Mouse (Mus musculus) c-Kit-positive CD71-positive TER-119-positive erythroid progenitor cells, embryonic 14.5 days (primary cell): ENCODE results near the gene Nkiras1.
"Not testable (repeated sequence)": the region's sequence is repeated elsewhere in the genome, so short reads cannot be mapped to it uniquely, and the experiment has no call there.

Experiments used
- DNase-seq: peaks from one replicate; pipeline ENCODE4 v3.0.0-alpha.2; 2013; ENCODE audit warnings: low spot score

Gene Nkiras1

DNA sequence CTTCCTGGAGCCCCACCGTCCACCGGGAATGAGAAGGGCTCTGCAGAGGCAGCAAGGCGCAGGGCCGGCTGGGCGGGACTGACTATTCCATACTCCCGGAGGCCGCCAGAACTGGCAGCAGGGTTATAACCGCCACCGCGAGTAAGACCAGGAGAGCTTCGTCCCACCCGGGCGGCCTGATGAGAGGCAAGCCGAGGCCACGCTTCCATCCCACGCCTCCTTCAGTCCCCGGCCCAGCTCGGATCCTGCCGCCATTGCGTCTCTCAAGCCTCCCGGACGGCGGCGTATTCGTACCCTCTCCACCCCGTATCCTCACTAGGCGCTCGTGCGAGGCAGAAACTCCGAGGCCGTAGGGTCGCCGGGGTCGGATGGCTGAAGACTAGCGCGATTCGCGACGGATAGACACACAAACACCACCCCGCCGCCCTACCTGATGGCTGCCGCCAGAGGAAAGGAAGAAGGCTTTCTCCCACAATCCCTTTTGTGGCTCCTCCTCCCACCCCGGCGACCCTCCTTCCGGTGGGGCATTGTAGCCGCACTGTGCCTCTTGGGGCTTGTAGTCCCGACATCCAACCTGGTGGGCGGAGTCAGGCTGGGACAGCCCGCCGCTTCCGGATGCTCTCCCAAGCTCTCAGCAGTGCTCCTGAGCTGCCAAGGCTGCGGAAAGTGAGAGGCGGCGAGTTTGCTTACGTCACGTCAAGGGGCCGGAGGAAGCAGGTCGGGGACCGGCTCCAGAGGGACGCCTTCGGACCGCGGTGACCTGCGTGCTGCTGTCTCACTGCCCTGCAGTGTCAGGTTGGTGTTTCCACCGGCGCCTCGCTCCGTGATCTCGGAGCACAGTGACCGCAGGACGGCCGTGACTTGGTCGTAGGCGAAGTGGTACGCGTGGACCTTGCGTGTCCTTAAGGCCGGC lies at the start of gene Nkiras1, which contains the start of gene Rpl15:
TSS of gene Nkiras1 (plus strand) at position 608 of the 913 bp plus-strand sequence.
TSS of gene Rpl15 (minus strand) at position 863 of the 913 bp plus-strand sequence.
- DNase-seq = peak; percentile 97

DNA sequence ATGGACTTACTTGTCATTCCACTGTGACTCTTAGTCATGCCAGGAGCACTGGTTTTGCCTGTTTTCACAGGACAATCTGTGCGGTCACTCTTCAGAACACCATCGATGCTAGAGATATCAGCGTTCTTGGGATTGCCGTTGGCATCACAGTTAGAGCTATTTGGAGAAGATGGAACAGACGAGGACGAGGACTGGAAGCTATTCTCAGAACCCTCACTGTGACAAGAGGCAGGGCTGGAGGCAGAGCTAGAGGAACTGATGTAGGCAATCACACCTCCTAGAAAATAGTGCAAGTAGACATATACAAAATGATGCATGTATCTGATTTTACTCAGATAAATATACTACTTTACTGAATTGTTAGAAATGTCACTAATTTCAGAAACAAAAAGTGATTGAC lies 49.0 kb upstream of the Nkiras1 start:
- no peak for DNase-seq

DNA sequence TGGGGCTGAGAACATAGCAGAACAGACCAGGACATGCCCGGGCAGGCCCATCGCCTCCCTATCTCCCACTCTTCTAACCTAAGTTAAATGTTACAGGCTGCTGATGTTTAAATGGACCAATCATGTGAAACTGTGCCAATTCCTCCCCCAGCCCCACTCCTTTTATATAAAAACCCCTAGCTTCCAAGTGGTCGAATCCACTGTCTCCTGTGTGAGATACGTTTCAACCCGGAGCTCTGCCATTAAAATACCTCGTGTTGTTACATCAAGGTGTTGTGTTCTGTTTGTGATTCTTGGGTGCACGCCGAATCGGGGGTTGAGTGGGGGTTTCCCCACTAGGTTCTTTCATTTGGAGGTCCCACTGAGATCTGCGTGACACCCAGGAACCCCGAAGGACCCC lies 45.5 kb upstream of the Nkiras1 start:
- DNase-seq = not testable (repeated sequence)

DNA sequence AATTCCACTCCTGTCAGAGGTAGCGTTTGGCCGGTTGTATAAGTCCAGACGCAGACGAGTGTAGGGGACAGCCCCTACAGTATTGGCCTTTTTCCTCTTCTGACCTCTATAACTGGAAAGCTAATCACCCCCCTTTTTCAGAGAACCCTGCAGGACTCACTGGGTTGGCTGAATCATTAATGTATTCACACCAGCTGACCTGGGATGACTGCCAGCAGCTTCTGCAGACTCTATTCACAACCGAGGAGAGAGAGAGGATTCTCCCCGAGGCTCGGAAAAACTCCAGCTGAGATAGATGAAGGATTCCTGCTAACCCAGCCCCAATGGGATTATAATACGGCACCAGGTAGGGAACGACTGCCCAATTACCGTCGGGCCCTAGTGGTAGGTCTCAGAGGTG lies 44.8 kb upstream of the Nkiras1 start:
- not testable (repeated sequence) for DNase-seq

DNA sequence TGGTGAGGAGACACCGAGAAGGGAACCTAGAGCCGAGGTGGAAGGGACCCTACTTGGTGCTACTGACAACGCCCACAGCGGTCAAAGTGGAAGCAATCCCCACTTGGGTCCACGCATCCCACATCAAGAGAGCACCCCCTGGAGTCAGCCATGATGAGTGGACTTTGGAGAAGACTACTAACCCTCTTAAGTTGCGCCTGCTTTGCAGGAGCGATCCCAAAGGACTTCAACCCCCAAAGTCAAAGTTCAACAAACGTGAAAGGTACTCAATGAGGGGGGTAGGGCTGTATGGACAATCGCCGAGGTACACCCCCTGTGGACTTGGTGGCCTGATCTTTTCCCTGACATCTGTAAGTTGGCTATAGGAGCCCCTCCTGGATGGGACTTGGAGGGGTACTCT lies 41.2 kb upstream of the Nkiras1 start:
- DNase-seq = not testable (repeated sequence)

DNA sequence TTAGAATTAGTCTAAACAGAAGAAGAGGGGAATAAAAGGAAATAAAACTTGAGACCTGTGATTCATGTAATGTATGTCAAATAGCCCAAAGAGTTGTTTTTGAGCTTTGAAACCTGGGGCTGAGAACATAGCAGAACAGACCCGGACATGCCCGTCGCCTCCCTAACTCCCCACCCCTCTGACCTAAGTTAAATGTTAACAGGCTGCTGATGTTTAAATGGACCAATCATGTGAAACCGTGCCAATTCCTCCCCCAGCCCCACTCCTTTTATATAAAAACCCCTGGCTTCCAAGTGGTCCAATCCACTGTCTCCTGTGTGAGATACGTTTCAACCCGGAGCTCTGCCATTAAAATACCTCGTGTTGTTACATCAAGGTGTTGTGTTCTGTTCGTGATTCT lies 39.1 kb upstream of the Nkiras1 start:
- not testable (repeated sequence) for DNase-seq

DNA sequence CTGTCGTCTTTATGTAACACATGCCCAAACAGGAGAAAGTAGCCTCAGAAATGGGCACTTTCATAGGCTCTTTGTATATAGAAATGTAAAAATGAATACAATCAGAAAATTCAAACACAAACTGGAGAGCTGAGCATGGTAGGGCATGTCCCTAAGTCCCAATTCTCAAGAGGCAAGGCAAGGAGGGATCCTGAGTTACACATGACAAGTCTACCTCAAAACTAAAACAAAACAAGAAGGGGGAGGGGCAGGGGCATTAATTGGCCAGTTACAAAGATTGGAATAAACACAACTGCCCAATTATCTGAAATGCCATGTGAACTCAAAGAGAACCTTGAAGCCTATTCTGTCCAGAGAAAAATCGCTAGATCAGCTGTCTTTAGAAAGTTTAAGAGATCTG lies 37.9 kb upstream of the Nkiras1 start:
- DNase-seq = no peak

DNA sequence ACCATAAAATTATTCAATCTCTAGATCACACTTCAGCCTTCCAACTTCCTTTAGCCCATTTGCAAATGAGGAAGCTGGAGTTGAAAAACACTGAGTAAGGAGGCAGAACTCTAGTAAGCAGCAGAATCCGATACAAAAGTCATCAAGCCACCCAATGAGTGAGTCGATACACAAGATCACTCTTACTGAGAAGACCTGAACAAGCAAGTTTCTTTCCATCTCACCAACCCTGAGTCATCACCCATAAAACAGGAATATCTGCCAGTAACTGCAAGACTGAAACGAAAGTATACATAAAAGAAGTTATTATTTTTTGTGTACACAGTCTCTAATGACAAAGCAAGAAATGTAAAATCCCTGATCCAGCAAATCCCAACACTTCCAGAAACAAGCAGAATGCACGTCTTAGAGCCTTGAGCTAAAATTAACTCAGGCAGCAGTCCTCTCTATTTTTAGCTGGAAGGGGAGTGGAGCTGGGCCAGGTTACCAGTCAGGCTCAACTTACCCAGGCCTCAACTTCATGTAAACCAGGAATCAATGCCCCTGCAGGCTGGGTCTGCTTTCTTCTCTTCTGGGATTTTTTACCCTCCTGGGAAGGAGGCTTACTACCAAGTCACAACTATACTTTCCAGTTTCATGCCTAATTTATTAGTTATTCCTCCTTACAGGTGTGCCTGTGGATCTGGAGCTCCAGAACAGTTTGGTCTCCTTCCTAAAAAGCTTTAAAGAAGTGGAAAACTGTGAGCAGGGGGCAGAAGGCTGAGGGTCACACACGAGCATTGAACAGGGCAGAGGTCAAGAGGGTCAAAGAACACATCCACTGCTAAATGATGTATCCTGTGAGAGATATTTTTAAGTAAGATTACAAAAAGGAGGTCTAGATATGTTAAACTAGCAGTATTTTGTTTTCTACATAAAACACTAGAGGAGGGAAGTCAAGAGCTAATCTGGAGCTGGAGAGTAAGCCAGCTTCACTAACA lies 36.7 kb upstream of the Nkiras1 start:
- no peak for DNase-seq

DNA sequence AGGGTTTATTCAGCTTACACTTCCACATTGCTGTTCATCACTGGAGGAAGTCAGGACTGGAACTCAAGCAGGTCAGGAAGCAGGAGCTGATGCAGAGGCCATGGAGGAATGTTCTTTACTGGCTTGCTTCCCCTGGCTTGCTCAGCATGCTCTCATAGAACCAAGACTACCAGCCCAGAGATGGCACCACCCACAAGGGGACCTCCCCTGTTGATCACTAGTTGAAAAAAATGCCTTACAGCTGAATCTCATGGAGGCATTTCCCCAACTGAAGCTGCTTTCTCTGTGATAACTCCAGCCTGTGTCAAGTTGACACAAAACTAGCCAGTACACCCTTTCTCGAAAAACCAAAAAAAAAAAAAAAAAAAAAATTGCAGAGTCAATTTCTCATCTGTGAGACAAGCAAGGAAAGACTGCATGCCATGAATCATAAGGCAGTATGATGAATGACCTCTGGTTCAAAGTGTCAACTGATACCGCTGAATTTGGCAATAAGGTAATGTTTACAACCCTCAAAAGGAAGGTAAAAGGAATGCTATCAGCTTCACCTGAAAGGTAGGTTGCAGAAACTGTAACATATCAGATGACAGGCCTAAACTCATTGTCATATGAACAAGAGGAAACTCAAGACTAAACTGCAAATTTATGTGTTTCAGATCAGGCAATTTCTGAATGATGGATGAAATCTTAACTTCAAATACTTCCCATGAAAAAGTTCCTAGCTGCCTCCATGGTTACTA lies 34.3 kb upstream of the Nkiras1 start:
- DNase-seq = not testable (repeated sequence)

DNA sequence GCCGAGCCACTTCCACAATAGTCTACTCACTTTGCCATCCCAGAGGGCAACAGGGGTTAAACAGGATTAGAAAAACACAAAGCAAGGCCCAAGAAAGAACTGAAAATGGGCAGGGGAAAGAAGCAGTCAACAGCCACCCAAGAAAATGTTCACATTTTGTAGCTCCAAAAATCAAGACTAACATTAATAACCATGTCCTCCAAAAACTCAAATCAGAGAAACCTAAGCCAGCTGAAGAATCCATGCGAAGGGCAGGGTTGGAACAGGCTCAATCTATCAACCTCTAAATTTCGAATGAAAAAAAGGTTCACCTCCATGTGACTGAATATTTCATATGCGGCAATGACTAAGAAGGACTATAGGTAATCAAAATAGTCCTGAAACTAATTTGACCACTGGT lies 33.6 kb upstream of the Nkiras1 start:
- DNase-seq = no peak

DNA sequence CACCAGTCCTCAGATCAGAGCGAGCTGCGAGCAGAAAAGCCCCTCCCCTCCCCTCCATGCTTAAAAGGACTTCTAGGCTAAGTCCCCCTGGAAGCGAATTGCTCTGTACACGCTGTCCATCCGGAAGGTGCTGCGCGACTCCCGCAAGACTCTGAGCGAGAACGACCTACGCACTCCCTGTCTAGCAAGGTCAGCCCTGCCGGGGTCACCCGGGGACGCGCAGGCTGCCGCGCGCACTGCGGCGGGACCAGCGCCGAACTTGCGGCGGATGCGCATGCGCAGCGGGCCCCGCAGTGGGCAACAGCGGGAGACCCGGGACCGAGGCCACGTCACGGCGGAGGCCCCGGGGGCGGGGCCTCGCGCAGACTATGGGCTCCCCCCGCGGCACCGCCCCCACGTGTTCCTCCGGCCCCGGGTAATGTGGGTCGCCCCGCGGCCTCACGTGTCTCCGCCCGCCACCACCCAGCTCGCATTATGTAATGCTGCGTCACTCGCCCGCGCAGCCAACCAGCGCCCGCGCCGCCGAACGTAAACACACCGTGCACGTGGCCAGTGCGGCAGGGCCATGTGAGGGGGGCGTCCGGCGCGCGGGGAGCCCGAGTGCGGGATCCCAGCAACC lies 32.7 kb upstream of the Nkiras1 start:
- DNase-seq = peak; percentile 87

DNA sequence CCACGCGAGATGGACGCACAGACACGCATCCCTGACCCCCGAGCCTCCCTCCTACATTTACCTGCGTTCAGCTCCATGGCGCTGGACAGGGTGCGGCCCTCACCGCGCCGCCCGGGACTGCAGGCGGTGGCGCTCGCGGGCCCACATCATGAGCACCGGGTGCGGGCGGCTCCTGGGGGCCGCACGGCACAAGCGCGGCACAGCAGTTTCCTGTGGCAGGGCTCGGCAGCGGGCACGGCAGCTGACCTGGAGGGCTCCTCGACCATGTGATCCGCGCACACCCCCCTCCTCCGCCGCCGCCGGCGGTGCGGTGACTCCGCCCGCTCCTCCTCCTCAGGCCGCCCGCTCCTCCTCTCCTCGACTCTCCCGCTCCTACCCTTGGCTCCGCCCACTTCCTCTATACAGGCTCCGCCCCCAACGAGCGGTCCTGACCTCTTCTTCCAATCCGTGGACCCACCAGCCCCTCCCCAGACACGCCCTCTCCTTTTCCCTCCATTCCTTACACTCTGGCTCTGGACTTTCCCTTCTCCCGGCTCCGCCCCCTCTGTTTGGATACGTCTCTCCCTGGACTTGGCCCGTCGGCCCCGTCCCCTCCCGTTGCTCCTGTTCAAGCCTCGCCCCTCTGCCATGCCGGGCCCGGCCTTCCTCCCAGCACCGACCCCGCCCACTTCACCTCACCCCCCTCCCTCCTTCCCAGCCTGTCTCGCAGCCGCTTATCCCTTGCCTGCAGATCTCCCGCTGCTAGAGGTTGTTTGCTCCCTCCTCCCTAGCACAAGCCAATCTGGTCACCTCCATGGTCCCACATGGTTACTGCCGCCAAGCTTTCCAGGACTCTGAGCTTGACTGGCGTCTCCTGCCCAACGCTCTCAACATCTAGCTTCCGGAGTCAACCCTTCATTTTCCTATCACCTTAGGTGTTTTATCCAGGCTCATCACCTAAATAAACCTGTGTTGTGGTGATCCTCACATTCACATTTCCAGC lies 31.9 kb upstream of the Nkiras1 start, which contains the start of gene Nr1d2:
TSS of gene Nr1d2 (minus strand) at position 378 of the 982 bp plus-strand sequence.
- peak; percentile 92 for DNase-seq

DNA sequence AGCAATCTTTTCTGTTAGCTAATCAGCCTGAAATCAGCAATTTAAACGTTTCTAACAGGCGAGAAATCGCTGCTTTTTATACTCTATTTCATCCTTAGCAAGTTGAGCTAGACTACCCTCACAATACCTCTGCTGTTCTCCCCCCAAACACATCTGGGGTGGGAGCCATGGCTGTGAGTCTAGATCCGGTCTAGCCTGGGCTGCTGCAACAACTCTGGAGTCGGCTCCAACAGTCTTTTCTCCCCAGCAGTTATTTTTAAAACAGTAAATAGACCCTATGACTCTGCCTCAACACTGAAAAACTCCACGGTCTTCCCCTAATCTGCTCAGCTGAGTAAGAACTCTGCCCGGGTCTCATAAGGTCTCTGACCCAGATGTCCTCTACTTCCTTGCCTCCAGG lies 30.8 kb upstream of the Nkiras1 start:
- DNase-seq = no peak

DNA sequence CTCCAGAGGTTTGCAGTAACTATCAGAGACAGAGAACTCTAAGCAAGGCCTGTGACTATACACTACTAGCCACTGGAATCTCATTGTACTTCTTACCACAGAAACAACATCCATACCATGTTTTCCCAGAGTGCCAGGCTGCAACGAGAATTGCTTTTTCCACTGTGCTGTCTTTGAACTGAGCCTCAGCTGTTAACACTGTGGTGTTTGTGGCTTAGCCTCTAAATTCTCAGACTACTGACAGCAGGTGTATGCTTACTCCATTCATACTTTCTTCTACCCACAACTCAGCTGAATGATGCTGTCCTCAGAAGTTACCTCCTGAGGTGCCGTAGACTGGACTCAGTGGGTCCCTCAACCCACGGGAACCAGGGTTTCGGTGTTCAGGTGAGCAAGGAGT lies 29.1 kb upstream of the Nkiras1 start:
- no peak for DNase-seq

DNA sequence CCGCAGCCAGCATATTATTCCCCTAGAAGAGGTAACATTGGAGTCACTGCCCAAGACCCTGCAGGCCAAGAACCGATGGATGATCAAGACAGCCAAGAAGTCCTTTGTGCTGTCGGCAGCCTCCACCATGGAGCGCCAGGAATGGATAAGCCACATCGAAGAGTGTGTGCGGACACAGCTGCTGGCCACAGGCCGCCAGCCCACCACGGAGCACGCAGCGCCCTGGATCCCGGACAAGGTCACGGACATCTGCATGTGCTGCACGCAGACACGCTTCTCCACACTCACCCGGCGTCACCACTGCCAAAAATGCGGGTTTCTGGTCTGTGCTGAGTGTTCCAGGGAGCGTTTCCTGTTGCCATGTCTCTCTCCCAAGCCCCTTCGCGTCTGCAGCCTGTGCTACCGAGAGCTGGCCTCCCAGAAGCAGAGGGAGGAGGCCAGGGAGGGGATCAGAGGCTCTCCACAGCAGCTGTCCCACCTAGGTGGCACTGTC lies 28.3 kb upstream of the Nkiras1 start:
- no peak for DNase-seq

DNA sequence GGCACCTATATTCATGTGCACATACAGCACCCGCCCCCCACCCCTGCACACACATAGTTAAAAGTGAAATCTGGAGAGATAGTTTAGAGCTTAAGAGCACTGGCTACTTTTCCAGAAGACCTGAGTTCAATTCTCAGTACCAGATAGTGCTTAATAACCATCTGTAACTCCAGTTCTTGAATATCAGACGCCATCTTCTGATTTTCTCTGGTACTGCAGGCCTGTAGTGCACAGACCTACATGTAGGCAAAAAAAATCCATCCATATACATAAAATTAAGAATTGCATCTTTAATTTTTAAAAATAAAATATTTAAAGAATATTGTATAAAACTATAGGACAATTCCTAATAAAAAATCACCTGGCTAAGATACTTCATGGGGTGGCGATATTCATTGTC lies 9.7 kb upstream of the Nkiras1 start:
- DNase-seq = no peak

DNA sequence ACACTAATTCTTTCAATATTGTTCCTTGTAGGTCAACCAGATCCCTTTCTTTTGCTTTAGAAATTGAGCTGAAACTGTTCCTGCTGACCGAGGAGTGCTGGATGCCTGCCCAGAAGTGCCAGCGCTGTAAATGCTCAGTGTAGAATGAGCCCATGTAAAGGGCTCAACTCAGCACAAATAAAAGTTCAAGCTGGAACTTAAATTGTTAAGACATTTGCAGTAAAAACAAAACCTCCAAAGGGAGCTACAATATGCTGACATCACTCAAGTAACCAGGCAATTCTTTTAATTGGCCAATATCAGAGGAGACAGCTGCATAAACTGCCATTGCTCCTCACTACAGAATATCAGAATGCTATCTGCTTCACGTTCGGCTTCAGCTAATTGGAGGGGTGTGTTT lies 7.5 kb upstream of the Nkiras1 start:
- no peak for DNase-seq

DNA sequence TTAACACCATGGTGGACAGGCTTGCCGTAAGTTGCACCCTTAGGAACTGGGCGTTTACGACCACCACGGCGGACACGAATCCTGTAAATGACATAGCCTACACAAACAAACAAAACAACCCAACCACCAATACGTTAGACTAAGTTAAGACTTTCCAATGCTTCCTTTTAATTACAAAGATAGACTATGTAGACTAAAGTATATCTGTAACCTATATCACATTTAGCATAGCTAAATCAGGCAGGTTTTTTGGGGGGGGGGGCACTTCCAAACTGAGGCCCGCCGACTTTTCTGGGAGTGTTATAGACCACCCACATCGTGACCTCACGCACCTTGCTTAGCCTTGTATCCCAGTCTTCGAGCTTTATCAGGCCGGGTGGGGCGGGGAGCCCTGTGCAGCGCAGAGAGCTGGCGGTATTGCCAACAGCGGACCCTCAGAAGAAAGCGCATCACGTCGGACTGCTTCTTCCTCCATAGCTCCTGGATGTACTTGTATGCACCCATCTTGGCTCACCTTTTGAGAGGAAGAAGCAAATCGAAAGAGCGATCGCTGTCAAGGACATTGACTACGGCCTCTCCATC lies 898 bp upstream of the Nkiras1 start:
- not testable (repeated sequence) for DNase-seq

DNA sequence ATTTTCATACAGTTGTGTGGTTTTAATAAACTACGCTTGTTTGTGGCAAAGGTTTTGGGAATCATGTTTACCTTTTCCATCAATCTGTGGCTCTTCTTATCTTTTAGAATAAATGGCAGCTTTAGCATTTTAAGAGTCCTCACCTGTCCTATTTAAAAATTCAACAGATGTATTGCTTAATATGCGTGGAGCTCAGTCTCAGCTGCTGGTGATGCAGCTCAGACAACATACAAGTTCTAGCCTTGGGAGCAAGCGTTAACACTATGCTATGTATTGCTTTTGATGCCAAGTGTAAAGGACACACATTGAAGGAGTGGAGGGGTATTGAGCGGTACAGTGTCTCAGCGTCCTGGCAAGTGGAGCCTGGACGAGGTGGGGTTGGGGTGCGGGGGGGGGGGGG lies 730 bp downstream of the Nkiras1 start:
- peak; percentile 25 for DNase-seq

DNA sequence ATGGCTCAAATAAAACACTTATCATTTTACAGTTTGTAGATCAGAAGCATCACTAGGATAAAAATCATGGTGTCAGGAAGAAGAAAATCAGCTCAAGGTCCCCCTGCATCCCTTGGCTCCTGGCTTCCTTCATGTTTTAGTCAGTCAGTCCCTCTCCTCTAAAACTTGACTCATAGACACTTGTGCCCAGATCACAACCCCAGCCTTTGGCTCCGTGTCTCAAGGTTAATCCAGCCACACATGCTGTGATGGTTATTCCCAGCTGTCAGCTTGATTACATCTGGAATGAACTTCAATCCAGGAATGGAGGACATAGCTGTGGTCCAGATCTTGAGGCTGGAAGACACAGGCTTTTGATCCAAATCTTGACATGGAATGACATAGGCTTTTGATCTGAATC lies 3.6 kb downstream of the Nkiras1 start:
- DNase-seq = no peak
